Mouse (Mus musculus) T-cell, adult 2 months (primary cell): ENCODE data around the gene 2300002M23Rik.

Source experiments
- DNase-seq: peaks from one replicate; pipeline ENCODE4 v3.0.0; 2022; ENCODE audit warnings: low spot score

2300002M23Rik gene

DNA sequence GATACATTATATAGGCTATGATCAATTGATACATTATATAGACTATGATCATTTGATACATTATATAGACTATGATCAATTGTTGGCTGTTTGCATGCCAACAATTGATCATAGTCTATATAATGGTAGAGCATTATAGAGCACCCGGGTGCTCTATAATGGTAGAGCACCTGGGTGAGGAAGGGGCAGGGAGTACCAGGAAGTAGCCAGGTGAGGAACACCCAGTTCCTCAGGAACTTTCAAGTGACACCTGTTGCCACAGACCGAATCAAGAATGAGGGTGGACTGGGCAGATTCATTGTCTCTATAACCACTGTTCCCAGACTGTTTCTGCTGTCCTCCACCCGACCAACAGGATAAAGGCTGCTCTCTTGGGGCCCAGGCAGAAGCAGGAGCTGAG, at the start of gene 2300002M23Rik:
TSS of gene 2300002M23Rik (plus strand) at position 301 of the 400 bp plus-strand sequence.
- DNase-seq: no peak

DNA sequence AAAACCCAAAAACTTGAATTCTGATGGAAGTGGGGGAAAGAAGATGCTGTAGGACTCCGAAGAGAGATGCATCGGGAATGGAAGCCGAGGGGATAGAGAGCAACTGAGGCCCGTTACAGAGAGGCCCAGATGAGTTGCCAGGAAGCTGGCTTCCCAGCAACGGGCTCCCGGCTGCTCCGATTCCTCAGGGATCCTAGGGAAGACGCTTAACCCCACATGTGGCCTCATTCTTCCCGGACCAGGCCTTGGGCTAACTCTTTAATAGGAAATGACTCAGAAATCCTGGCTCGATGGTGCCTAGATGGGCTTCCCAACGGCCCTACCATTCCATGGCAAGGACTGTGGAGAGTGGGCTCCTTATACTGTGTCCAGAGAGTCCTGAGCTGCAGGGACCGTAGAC, 49.7 kb upstream of the 2300002M23Rik start:
- DNase-seq: no peak

DNA sequence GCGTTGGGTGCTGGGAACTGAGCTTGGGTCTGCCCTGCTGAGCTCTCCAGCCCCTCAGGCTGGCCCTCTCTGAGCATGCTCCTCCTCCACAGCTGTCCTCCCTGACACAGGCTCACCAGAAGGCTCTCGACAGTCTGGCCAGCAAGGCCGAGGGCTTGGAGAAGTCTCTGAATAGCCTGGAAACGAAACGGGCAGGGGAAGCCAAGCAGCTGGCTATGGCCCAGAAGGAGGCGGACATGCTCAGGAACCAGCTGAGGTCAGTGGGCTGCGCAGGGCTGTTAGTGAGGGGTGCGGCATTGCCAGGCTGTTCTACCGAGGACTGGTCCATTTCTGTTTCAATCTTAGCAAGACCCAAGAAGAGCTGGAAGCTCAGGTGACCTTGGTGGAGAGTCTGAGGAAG, 42.9 kb upstream of the 2300002M23Rik start:
- DNase-seq: no peak

DNA sequence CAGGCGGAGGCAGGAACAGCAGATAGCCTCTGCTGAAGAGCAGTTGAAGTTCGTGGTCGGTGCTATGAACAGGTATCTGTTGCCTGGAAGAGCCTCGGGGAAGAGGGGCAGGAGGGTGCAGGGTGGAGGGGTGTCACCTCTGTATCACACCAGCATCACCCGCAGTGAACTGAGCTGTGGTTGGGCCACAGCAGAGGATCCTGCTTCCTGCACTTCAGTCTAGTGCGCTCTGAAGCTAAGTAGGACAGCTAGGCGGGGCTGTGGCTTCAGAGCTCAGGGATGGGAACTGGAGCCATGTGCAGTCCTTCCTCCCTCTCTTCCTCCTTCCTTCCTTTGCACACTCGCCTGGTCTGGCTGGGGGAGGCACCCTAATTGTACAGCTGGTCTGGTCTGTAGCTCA, 40.6 kb upstream of the 2300002M23Rik start:
- DNase-seq: no peak

DNA sequence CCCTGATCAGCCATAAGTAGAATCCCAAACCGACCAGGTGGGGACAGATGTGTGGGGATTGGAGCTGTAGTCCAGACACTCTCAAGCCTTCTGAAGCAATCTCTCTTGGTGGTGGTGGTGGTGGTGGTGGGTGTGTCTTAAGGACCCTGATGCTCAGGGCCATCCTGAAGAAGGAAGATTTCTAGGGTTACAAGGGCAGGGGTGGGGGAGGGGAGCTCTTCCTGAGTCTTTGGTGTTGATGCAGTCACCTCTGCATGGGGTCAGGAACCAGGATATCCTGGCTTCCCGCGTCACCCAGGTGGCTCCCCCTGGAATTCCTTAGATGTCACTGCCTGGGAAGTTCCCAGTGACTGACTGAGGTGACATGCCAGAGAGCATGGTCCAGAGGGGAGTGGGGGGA, 34.9 kb upstream of the 2300002M23Rik start:
- no peak for DNase-seq

DNA sequence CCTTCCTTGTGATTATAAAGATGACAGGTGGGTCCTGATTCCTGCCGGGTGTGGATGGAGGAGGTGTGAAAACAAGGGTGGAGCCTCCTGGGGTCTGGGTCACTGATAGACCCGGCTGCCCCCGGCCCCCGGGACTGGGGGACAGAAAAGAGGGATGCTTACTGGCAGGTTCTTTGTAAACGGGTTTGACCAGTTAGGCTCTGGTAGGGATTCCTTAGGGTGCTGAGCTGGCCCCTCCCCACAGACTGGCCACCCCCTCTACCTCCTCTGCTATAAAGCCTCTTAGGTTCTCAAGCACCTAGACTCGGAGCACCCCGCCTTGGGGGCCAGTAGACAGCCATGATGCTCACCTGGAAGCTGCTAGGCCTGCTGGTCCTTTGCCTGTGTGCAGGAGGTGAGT, 34.3 kb upstream of the 2300002M23Rik start, which contains the start of gene Psors1c2:
TSS of gene Psors1c2 (plus strand) at position 301 of the 400 bp plus-strand sequence.
- no peak for DNase-seq

DNA sequence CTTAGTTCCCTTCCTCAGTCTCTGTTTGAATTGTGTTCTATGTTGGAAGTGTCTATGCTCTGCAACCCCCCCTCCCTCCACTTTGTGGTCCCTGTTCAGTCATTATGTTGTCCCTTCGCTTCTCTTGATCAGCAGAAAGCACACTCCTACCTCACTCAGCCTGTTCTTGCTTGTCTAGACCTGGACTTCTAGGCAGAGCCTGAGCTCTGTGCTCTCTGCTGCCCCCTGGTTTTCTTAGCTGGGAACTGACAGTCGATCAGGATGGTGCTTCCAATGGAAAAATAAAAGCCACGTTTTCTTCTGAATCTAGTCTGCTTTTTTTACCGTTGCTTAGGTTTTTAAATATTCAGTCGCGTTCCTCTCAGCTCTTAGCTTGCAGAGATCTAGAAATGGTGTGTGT, 32.9 kb upstream of the 2300002M23Rik start:
- DNase-seq: peak; percentile 66

DNA sequence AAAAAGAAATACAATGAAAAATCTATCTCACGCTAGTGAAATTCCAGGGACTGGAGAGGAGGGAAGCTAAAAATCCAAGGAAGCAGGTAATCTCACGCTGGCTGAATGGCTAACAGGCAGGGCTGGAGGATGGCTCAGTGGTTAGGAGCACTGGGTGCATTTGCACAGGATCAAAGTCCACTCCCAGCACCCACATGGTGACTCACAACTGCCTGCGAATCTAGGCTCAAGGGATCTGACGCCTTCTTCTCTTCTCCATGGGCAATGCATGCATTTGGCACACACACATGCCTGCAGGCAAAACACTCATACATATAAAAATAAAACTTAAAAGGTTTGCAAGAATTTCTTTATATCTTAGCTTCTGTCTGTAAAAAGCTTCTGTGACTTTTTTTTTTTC, 29.8 kb upstream of the 2300002M23Rik start:
- no peak for DNase-seq

DNA sequence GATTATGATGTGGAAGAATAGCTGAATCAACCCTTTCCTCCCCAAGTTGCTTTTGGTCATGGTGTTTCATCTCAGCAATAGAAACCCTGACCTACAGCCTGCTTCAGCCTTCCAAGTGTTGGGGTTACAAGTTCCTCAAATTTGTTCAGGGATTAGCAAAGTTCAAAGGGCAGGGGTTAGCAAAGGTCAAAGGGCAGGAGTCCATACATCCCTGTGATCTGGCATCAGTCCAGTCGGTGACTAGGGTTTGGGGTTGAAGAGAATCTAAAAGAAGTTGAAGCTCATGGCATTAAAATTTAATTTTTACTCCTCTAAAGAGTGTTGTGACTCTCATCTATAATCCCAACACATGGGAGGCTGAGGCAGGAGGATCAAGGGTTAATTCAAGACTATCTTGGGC, 28.8 kb upstream of the 2300002M23Rik start:
- no peak for DNase-seq

DNA sequence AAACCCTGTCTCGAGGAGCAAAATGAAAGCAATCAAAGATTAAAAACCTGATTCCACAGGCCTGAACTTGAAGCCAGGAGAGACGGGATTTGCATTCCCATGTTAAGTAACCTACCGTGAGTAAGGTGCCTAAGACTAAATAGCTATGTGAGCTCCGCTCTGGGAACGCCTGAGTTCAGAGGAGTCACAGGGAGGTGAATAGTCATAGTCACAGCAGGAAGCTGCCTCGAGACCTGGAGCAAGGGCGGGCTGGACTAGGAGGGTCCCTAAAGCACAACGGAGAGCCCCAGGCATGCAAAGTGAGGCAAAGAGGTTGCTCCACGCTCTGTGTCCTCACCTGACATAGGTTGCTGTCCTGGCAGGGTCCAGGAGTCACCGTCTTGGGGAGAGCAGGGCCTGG, 27.7 kb upstream of the 2300002M23Rik start:
- no peak for DNase-seq

DNA sequence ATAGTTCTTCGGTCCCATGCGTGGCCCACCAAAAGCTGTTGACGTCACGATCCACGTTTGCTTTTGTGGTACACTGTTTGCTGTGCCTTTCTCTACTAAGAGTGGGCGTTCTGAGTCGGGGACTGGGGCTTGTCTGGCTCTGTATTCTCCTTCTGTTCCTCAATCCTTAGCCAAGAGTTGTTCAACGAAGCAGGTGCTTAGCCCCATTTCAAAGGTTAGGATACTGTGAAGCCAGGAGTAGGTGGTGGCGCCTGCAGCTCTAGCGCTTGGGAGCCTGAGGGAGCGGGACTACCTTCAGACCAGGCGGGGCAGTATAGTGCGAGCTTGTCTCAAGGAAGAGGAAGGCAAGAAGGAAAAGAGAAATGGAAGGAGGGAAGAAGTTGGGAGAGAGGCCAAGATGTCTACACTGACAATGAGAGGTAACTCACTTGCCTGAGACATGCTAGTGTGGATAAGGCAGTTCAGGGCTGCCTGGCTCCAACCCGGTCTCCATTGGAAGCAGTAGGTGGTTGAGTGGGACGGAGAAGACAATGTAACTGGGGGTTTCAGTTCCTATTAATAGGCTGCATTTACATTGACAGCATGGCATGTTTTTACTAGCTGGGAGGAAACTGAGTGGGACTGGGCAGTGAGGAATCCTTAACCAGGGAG, 24.4 kb upstream of the 2300002M23Rik start:
- no peak for DNase-seq

DNA sequence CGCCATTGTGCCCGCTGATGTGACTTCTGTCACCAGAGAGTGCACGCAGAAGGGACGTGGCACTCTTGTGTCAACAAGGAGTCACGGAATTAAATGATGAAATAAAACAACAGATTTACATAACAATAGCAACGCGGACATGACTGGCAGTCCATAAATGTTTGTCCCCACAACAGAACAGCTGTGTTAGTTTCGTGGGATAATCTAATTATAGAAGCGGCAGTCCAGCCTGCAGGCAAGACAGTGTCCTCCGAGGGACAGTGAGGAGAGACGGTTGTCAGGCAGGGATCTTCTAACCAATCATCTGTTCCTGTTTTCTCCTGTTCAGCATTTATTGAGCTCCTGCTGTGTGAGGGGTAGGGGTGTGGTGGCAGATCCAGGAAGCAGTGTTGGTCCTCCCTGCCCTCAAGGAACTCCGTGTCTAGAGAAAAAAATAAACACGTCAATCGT, 23.8 kb upstream of the 2300002M23Rik start:
- no peak for DNase-seq

DNA sequence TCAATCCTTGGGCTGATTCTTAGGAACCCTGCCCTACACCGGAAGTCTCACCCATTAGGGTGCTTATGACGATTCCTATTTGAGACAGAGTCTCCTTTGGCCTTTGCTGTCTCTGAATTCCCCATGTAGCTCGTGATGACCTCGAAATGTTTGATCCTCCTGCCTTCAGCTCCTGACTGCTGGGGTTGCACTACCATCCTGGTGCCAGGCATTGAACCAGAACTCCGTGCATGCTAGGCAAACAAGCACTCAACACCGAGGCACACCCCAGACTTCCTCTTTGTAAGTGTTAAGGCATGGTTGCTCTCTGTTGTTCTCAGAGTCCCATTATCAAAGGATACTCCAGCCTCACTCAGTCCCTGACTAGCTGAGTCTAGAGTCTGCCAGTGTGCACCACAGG, 23.2 kb upstream of the 2300002M23Rik start:
- no peak for DNase-seq

DNA sequence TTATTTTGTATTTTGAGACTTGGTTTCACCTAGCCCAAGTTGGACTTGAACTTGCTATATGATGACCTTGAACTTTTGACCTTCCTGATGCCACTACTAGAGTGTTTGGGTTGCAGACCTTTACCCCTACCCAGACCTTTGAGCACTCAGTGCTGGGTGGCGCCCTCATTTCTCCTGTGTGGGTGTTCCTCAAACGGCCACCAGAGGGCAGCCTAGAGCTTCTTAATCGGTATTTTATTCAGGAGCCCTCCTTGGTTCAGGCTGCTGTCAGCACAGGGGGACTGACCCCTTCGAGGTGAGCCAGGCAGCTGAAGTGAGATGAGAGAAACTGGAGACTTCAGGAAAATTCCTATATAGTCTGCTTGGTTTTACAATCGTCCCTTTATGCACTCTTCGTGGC, 22.6 kb upstream of the 2300002M23Rik start:
- DNase-seq: peak; percentile 43

DNA sequence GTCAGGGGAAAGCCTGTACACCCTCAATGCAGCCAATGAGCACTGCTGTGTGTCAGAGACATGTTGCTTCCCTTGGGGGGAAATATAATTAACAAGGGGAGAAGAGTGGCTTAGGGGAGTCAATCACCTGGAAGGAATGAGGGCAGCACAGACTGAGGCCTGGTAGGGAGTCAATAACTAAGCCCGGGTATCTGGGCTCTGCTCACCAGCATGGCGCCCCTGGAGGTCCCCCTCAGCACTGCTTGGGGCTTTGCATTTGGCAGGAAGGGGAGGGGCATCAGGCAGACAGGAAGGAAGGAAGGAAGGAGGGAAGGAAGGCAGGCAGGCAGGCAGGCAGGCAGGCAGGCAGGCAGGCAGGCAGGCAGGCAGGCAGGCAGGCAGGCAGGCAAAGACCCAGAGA, 19.8 kb upstream of the 2300002M23Rik start:
- no peak for DNase-seq

DNA sequence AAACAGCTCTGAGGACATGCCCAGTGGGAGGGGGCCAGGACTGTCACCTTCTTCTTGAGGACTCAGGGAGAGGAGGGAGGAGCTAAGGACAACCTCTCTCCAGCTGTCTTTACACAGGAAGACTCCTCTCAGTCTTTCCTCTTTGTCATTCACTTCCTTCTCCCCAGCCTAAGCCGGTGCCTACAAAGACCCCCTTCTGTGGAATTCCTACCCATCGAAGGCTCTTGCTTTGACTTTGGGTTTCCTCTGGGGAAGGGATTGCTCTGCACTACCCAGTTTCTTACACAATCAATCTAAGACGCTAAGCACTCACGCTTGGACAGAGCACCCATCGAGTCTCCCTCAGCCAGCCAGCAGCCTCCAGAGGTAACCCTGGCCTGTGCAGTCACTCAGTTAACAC, 18.6 kb upstream of the 2300002M23Rik start:
- DNase-seq: no peak

DNA sequence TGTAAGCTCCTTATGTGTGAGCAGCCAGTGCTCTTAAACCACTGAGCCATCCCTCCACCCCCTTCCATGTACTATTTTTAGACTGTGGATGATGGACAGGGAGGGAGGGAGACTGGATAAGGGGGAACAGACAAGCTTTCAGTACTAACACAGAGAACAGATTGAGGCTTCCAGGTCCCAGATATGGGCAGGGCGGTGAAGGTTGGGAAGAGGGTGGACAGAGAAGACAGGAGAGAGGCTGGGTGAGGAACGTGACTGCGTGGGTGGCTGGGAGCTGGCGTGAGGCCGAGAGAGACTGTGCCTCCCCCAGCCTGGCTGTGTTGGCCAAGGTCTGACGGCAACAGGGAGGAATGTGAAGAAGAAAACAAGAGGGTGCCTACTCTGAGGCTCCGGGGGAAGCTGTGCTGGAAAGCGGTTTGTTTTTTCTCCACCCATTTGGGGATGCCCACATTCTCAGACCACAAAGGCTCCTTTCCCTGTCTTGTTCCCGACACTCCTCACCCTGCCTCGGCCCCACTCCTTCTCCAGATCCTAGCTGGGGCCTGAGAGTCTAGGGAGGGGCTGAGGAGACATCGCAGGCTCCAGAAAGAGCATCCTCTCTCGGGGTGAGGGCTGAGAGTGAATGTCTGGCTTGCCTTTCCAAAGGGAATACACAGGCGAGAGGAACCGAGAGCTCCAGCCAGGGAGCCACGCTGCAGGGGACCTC, 17.7 kb upstream of the 2300002M23Rik start:
- no peak for DNase-seq

DNA sequence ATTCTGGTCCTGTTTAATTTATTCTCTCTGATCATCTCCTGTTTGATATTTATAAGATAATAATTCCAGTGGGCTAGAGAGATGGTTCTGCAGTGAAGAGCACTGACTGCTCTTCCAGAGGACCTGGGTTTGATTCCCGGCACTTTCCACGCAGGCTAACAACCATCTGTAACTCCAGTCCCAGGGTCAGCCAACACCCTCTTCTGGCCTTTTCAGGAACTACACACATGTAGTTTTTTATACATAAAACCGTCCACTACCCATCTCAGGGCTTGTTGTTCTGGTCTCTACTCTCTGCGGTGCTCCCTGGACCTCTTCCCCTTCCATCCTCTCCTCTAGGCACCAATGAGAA, 17.1 kb upstream of the 2300002M23Rik start:
- no peak for DNase-seq

DNA sequence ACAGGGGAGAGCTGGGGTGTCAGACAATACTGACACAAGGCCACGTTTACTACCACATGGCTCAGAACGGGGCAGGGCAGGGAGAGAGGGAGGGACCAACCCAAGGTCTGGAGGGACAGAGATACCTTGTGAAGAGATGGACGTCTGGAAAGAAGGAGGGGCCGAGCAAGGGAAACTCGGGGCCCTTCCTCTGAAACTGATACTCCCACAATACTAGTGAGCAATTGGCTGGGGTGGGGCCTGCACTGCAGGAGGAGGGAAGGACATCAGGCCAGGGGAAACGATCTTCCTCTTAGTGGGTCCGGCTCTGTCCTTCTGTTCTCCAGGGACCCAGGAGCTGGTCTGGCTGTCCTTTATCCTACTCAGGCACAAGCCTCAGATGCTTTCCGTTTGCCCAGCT, 16.4 kb upstream of the 2300002M23Rik start:
- DNase-seq: no peak

DNA sequence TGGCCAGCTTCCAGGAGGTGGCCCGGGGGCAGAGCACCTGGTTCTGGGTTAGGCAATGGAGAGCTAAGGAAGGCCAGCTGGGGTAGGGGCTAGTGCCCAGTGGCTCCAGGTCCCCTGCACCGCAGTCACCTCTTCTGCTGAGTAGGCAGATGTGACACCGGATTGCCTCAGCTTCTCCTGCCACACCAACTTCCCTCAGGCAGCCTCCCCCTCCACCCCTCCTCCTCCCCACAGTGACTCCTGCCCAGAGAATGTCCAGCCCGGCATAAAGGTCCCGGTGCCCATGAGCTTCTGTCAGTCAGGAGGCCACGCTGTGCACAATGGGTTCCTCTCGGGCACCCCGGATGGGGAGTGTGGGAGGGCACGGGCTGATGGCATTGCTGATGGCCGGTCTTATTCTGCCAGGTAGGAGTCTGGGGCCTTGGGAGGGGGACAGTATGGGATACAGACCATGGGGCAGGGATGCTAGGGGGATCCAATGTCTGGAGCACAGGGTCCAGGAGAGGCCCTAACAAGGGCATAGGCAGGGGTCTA, 15.3 kb upstream of the 2300002M23Rik start, which contains the start of gene Cdsn:
TSS of gene Cdsn (plus strand) at position 248 of the 534 bp plus-strand sequence.
- DNase-seq: no peak

DNA sequence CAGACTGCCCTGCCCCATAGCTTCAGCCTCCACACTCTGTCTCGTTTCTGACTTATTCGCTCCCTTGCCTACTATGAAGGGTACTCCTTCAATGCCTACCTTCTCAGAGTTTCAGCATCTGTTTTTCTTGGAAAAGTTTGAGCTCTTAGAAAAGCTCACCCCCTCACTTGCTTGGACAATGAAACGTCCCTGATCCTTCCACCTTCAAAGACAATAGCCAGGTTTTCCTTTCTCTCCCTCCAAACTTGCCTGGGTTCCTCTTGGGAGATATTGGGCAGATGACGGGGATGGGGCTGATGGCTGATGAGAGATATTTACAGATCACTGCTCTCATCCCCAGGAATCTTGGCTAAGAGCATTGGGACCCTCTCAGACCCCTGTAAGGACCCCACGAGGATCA, 12.9 kb upstream of the 2300002M23Rik start:
- no peak for DNase-seq

DNA sequence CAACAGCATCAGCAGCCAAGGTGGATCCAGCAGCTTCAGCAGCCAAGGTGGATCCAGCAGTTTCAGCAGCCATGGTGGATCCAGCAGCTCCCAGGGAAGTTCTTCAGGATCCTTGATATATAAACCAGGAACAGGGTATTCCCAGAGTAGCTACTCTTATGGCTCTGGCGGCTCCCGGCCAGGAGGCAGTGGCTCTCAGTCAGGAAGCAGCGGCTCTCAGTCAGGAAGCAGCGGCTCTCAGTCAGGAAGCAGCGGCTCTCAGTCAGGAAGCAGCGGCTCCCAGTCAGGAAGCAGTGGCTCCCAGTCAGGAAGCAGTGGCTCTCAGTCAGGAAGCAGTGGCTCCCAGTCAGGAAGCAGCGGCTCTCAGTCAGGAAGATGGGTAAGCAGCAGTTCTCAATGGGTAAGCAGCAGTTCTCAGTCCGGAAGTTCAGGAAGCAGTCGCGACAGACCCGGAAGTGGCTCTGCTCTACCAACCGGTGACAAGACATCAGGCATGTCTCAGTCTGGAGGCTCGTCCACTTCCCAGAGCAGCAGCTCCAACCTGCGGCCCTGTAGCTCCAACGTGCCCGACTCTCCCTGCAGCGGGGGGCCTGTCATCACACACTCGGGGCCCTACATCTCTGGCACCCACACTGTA, 12.4 kb upstream of the 2300002M23Rik start:
- no peak for DNase-seq

DNA sequence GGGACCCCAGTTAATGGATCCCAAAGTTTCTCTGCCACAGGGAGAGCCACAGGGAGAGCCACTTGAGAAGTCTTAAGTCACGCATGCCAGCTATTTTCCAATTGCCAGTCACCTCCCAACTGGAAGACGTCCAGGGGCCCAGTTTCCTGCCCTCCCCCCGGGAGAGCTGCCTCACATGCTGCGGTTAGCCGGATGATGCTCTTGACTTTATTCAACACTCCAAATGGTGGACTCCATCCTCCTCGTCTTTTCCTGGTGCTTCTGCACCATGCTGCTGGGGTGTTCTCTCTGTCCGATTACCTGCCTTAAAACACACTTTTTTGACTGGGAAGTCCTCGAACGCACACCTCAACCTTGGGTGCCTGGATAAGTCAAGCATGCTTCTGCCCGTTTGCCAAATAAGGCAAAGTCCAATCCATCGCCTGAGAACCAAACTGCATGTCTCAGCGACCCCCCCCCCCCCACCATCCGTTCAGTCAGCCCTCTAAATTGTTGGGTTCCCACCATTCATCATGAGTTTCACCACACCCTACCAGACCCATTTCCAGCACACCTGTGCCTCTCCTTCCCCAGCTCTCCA, 11.0 kb upstream of the 2300002M23Rik start:
- no peak for DNase-seq
